Mouse (Mus musculus) ES-Bruce4 (cell line): Measurements from ENCODE around the gene Gm17349.
"Not testable (repeated sequence)": the region's sequence is repeated elsewhere in the genome, so short reads cannot be mapped to it uniquely, and the experiment has no call there.

Source experiments
- CTCF ChIP-seq: IDR thresholded peaks from one replicate; pipeline ENCODE4 v1.8.1; 2011; ENCODE audit warnings: low read depth, low read length
- POLR2A ChIP-seq: IDR thresholded peaks from one replicate; pipeline ENCODE4 v1.8.1; 2011; ENCODE audit warnings: low read length; ENCODE audit not compliant: insufficient read depth

DNA sequence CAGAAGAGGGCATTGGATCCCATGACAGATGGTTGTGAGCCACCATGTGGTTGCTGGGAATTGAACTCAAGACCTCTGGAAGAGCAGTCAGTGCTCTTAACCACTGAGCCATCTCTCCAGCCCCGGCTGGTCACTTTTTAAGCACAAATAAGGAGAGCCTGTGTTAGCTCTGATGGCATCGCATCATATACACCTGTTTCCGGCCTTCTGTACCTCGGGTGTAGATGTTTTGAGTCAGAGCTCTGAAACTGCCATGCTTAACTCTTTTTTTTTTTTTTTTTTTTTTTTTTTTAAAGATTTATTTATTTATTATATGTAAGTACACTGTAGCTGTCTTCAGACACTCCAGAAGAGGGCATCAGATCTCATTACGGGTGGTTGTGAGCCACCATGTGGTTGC lies 21.7 kb upstream of the Gm17349 start:
- TF ChIP-seq CTCF, POLR2A: not testable (repeated sequence)
